13 mouse cellular contexts compared by ENCODE assay signal in genomic region chr11:44174548-44174947, GRCm38 (mm10).
"Had no signal": no experiment of that assay in that cellular context is flagged by ENCODE, and none has a peak within 500 bp of the region (broad histone marks: within the 10 kb centered on the region; RNA-seq: fewer than 3 reads in every experiment).

No protein-coding gene starts in this region.

- ATAC-seq: intestine, postnatal 0 days; liver, postnatal 0 days; lung, postnatal 0 days had no signal

- DNase-seq: kidney, adult 2 months; kidney, postnatal 36 days; layer of hippocampus, postnatal 36 days; left cerebral cortex, postnatal 4 days; liver, postnatal 0 days; lung, embryonic 14.5 days; midbrain, embryonic 14.5 days; right cerebral cortex, postnatal 4 days; thymus, adult 2 months; thymus, postnatal 14 days; thymus, postnatal 4 days had no signal
